Mouse (Mus musculus) bone marrow macrophage, adult 2 months (primary cell): ENCODE results near the gene Msx1.

Source experiments
- CTCF ChIP-seq: IDR thresholded peaks from 2 replicates; pipeline ENCODE4 v1.5.1; 2012; ENCODE audit warnings: low read depth, mild to moderate bottlenecking, low read length, moderate library complexity
- POLR2A ChIP-seq: IDR thresholded peaks from 2 replicates; pipeline ENCODE4 v1.6.1; 2012; ENCODE audit warnings: mild to moderate bottlenecking, low read depth, low read length, borderline replicate concordance

DNA sequence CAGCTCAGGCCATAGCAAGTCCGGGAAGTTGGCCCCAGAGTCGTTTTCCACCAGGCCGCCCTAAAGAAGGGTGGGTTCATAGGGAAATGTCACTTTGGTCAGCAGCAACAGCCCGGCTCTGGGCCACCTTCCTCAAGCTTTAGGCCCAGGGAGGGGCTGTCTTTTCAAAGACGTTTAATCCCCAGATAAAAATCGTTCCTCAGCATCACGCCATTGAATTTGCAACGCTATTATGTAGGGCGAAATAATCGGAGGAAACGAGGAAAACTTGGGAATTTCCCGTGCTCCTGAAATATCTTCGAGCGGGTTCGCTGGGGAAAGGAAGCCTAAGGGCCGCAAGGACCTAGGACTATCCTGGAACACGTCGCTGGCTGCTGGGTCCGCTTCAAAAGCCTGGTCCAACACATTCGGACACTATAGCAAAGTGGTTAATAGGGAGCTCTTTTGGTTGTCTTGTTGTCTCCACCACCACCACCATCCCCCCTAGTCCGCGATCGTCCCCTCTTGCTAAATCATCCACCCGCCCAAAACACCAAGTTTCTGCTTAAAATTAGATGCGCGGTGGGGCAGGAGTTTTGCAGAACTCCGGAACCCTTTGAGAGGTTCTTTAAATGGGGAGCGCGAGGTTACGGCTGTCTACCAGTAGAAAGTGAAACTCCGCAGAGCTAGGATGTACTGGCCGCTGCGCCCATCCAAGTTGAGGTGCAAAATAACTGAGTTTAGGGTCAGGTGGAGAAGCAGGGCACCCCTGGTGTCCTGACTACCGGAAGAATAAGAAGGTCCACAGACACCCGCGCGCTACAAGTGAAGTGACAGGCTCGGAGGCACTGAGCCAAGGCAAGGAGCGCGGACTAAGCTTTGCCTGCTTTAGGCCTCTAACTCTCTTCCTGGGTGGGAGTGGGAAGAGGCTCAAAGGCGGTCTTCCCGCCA lies 1.3 kb downstream of the Msx1 start:
- no peak for TF ChIP-seq CTCF
- no peak for TF ChIP-seq POLR2A
